ENCODE assay signal across 14 mouse cellular contexts in genomic region chr5:111943337-111944162, GRCm38 (mm10).
DNase-seq lines count a peak whose midpoint lies in the region; ATAC-seq lines count a peak whose summit lies in the region.
"Had no signal": no experiment of that assay in that cellular context is flagged by ENCODE, and none has a peak within 500 bp of the region (broad histone marks: within the 10 kb centered on the region; RNA-seq: fewer than 3 reads in every experiment).

No protein-coding gene starts in this region.

- H3K9ac ChIP-seq in forebrain, embryonic 16.5 days (replicated peaks; ENCODE audit: low read depth, low read length) = peak overlapping the region; percentile 44
- no peak overlapping the region for H3K9ac ChIP-seq in intestine, embryonic 14.5 days (ENCODE audit: low read length)
- peak overlapping the region; percentile 31 for H3K9ac ChIP-seq in midbrain, embryonic 16.5 days (ENCODE audit: low read depth, low read length)
- no peak overlapping the region for H3K9ac ChIP-seq in heart, embryonic 11.5 days (ENCODE audit: low read depth, low read length)
- H3K9ac ChIP-seq: heart, embryonic 15.5 days; liver, embryonic 14.5 days had no signal

- no peak for DNase-seq in forebrain, embryonic 10.5 days (ENCODE audit: extremely low spot score, low spot score)
- no peak for DNase-seq in intestine, embryonic 14.5 days (ENCODE audit: low spot score)
- no peak for DNase-seq in cerebellum, postnatal 25 days
- no peak for DNase-seq in cerebellum, postnatal 36 days
- DNase-seq in spleen, adult 18-20 months = no peak
- DNase-seq: adrenal gland, postnatal 36 days; cerebellum, adult 11 months; kidney, postnatal 4 days had no signal

- ATAC-seq in forebrain, embryonic 16.5 days = peak; percentile 41; the same call in 1 of the 2 replicates
- no peak; the same call in 1 of the 2 replicates for ATAC-seq in intestine, embryonic 14.5 days (replicated peaks; ENCODE audit: low FRiP score, low TSS enrichment, low read depth)
- ATAC-seq in midbrain, embryonic 16.5 days = peak; percentile 23; the same call in 1 of the 2 replicates
- ATAC-seq in heart, embryonic 11.5 days (replicated peaks; ENCODE audit: insufficient number of reproducible peaks, low FRiP score, low TSS enrichment) = no peak
- ATAC-seq: inflammation-experienced regulatory T-cells, adult 6 months had no signal

- peaks cover 30% of the 10 kb centered on the region for H3K4me1 ChIP-seq in forebrain, embryonic 10.5 days
- H3K4me1 ChIP-seq in forebrain, embryonic 16.5 days (replicated peaks; ENCODE audit: control insufficient read depth, insufficient read depth, low read length) = peaks cover 38% of the 10 kb centered on the region
- H3K4me1 ChIP-seq in intestine, embryonic 14.5 days (replicated peaks; ENCODE audit: control insufficient read depth, insufficient read depth, low read length) = peaks cover 2% of the 10 kb centered on the region; the same call in 1 of the 2 replicates
- peaks cover 31% of the 10 kb centered on the region for H3K4me1 ChIP-seq in midbrain, embryonic 16.5 days (ENCODE audit: control insufficient read depth, insufficient read depth, low read length)
- no peaks in the 10 kb centered on the region for H3K4me1 ChIP-seq in heart, embryonic 11.5 days (ENCODE audit: control insufficient read depth, insufficient read depth, low read length)
- H3K4me1 ChIP-seq: heart, embryonic 15.5 days had no signal

- 62% methylated on average over 21 of the region's 21 CpGs for WGBS in forebrain, embryonic 10.5 days
- WGBS in forebrain, embryonic 16.5 days = 16% methylated on average over 21 of the region's 21 CpGs
- WGBS in intestine, embryonic 14.5 days = 70% methylated on average over 21 of the region's 21 CpGs
- 37% methylated on average over 21 of the region's 21 CpGs for WGBS in midbrain, embryonic 16.5 days
- 63% methylated on average over 21 of the region's 21 CpGs for WGBS in heart, embryonic 11.5 days (ENCODE audit: insufficient replicate concordance)

- H3K36me3 ChIP-seq in forebrain, embryonic 10.5 days (replicated peaks) = no peaks in the 10 kb centered on the region
- no peaks in the 10 kb centered on the region for H3K36me3 ChIP-seq in forebrain, embryonic 16.5 days (ENCODE audit: control insufficient read depth, insufficient read depth)
- H3K36me3 ChIP-seq in intestine, embryonic 14.5 days (ENCODE audit: control insufficient read depth, insufficient read depth, low read length) = no peaks in the 10 kb centered on the region
- H3K36me3 ChIP-seq in midbrain, embryonic 16.5 days (ENCODE audit: control insufficient read depth, insufficient read depth, low read length) = no peaks in the 10 kb centered on the region
- no peaks in the 10 kb centered on the region for H3K36me3 ChIP-seq in heart, embryonic 11.5 days (ENCODE audit: control insufficient read depth, insufficient read depth, low read length)
- H3K36me3 ChIP-seq: heart, embryonic 15.5 days had no signal

- no peaks in the 10 kb centered on the region for H3K9me3 ChIP-seq in forebrain, embryonic 10.5 days
- H3K9me3 ChIP-seq in forebrain, embryonic 16.5 days (ENCODE audit: control insufficient read depth, low read length) = no peaks in the 10 kb centered on the region
- no peaks in the 10 kb centered on the region for H3K9me3 ChIP-seq in intestine, embryonic 14.5 days (ENCODE audit: control insufficient read depth, low read length)
- no peaks in the 10 kb centered on the region for H3K9me3 ChIP-seq in midbrain, embryonic 16.5 days (replicated peaks; ENCODE audit: control insufficient read depth, low read length, poor library complexity, severe bottlenecking)
- no peaks in the 10 kb centered on the region for H3K9me3 ChIP-seq in heart, embryonic 11.5 days (replicated peaks; ENCODE audit: control insufficient read depth, low read length)
- H3K9me3 ChIP-seq: heart, embryonic 15.5 days had no signal

- peak overlapping the region; percentile 33 for H3K4me2 ChIP-seq in forebrain, embryonic 16.5 days (ENCODE audit: low read length)
- H3K4me2 ChIP-seq in intestine, embryonic 14.5 days (ENCODE audit: low read length) = no peak overlapping the region
- peak overlapping the region; percentile 28 for H3K4me2 ChIP-seq in midbrain, embryonic 16.5 days (ENCODE audit: low read length)
- no peak overlapping the region for H3K4me2 ChIP-seq in heart, embryonic 11.5 days

- no peak overlapping the region for H3K4me3 ChIP-seq in forebrain, embryonic 10.5 days
- no peak overlapping the region for H3K4me3 ChIP-seq in forebrain, embryonic 16.5 days (replicated peaks; ENCODE audit: low read length)
- no peak overlapping the region for H3K4me3 ChIP-seq in intestine, embryonic 14.5 days (ENCODE audit: low read depth, low read length)
- no peak overlapping the region for H3K4me3 ChIP-seq in midbrain, embryonic 16.5 days (ENCODE audit: low read depth, low read length)
- H3K4me3 ChIP-seq in heart, embryonic 11.5 days (ENCODE audit: low read depth, low read length) = no peak overlapping the region
- H3K4me3 ChIP-seq: heart, embryonic 15.5 days had no signal

- peaks cover 52% of the 10 kb centered on the region for H3K27me3 ChIP-seq in forebrain, embryonic 10.5 days (ENCODE audit: poor library complexity, severe bottlenecking)
- no peaks in the 10 kb centered on the region for H3K27me3 ChIP-seq in forebrain, embryonic 16.5 days (replicated peaks; ENCODE audit: control insufficient read depth, insufficient read depth, low read length)
- no peaks in the 10 kb centered on the region for H3K27me3 ChIP-seq in intestine, embryonic 14.5 days (replicated peaks; ENCODE audit: control insufficient read depth, insufficient read depth, low read length)
- no peaks in the 10 kb centered on the region for H3K27me3 ChIP-seq in midbrain, embryonic 16.5 days (ENCODE audit: control insufficient read depth, insufficient read depth, low read depth, low read length)
- H3K27me3 ChIP-seq in heart, embryonic 11.5 days (ENCODE audit: control insufficient read depth, insufficient read depth, low read length) = peaks cover 36% of the 10 kb centered on the region

- peak overlapping the region; percentile 70 for H3K27ac ChIP-seq in forebrain, embryonic 10.5 days
- H3K27ac ChIP-seq in forebrain, embryonic 16.5 days (ENCODE audit: low read length) = peak overlapping the region; percentile 92
- H3K27ac ChIP-seq in intestine, embryonic 14.5 days (ENCODE audit: low read depth) = 0 out of 2 replicates have a peak overlapping the region, but pooled peaks have one; percentile 16
- H3K27ac ChIP-seq in midbrain, embryonic 16.5 days (ENCODE audit: low read length) = peak overlapping the region; percentile 93
- H3K27ac ChIP-seq in heart, embryonic 11.5 days (ENCODE audit: low read depth, low read length) = no peak overlapping the region
- H3K27ac ChIP-seq: heart, embryonic 15.5 days; liver, embryonic 14.5 days had no signal

Comparison
In these comparisons a context has a peak if more than half of its experiments do, and no peak if none do; other contexts are left out.
1. ATAC-seq: peak in forebrain, embryonic 16.5 days (single experiment) and midbrain, embryonic 16.5 days (single experiment); none in intestine, embryonic 14.5 days (single experiment) and heart, embryonic 11.5 days (single experiment).
2. H3K4me2 ChIP-seq: peak in forebrain, embryonic 16.5 days (single experiment) and midbrain, embryonic 16.5 days (single experiment); none in intestine, embryonic 14.5 days (single experiment) and heart, embryonic 11.5 days (single experiment).
3. H3K9ac ChIP-seq: peak in forebrain, embryonic 16.5 days (single experiment) and midbrain, embryonic 16.5 days (single experiment); none in intestine, embryonic 14.5 days (single experiment) and heart, embryonic 11.5 days (single experiment).